Mouse (Mus musculus) monocyte, adult 2 months (primary cell): Measurements from ENCODE around the gene St3gal3.

Experiments used
- DNase-seq, 2 experiments: peaks; one replicate each; pipeline ENCODE4 v3.0.0; 2022; ENCODE audit warnings: low spot score in 2 of 2, low read depth in 1 of 2

The St3gal3 gene

GRCm38 (mm10) chr4:118134485-118135365 lies at the start of gene St3gal3:
St3gal3 (minus strand) TSS chr4:118134914.
- peak; percentile 50 to 62 for DNase-seq

DNA sequence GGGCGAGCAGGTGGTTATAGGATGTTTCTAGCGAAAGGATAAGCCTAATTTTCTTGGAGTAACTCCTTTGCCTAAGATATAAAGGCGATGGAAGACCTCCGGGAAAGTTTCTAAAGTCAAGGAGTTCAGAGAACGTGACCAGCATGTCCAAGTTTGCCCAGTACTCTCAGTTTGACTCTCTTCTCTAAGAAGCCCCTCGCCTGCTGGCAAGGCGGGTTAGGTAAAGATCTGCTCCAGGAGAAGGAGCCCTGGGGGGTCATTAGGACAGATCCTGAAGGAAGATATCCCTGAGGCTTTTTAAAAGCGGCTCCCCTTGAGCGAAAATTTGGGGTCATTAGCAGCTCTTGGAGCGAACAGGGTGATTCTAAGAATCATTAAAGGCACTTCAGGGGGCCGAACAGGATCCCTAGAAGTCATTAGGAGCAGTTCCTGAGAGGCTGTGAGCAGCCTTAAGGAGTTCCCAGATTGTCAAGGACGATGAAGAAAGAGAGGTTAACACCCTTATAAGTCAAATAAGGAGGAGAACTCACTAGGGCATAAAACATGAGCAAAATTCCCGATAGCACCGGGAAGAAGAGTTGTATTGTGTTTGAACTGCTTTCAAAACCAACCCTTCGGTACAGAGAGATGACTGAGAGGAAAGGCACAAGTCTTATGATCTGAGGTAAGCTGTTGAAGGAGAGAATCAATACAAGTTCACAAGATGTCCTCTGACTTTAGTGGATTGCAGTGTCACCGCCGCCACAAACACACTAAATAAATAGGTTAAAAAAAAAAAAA lies 45.8 kb upstream of the St3gal3 start:
- DNase-seq = no peak

DNA sequence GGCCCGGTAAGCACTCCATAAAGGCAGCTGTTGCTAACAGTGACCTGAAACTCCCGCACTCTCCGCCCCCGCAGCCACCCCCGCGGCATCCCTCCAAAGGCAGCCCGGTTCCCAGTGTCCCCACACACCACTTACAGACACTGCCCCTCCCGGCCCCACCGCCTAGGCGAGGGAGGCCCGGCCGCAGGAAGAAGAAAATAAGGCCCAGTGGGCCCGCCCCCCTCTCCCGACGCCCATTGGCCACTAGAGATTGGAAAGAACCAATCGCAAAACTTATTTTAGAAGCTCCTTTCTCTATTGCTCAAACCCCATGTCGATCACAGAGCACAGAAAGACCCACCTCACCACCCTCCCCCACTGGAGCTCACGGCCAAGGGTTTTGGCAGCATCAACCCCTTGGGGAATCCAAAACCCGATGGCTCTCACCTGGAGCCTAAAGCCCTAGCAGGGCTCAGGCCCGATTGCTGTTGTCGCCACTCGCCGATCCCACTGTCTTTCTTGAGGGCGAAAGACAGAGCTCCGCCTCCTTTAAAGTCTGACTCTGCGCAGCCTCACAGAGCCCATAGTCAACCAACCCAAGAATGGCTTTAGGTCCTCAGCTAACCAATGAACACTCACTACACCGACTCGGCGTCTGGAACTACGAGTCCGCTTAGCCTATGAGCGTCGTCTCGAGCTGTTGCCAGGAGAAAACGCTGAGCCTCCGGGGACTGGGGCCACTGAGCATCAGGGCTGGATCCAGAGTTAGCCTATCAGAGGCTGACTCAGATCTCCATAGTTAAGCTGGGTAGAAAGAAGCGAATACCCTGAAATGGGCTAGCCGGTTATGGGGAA lies 45.0 kb upstream of the St3gal3 start, which contains the start of gene Kdm4a:
Kdm4a (minus strand) TSS at position 577 of the 834 bp plus-strand sequence.
- peak; percentile 81 to 85 for DNase-seq

DNA sequence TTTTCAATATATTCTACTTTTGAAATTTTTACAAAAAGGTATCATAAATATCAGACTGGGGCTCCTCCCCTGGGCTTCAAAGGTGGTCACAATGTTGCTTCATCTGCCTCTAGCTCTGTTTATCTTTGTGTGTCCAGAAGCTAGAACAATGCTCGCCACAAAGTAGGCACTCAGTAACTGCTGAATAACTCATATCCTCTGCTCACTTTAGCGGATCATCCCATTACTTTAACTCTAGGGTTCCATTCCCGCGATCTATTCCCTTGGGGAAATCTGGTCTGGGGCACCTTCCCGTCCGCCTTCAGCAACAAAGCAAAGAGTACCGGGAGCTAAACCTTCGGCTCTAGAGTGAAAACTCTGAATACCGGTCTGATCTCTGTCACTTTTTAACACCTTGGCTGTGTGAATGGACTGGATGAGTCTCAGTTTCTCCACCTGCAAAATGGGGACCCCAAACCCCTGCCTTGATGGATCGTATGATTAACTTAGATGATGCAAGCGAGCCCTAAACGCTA lies 44.3 kb upstream of the St3gal3 start:
- DNase-seq = no peak

GRCm38 (mm10) chr4:118172461-118172860 lies 37.7 kb upstream of the St3gal3 start:
- no peak for DNase-seq

DNA sequence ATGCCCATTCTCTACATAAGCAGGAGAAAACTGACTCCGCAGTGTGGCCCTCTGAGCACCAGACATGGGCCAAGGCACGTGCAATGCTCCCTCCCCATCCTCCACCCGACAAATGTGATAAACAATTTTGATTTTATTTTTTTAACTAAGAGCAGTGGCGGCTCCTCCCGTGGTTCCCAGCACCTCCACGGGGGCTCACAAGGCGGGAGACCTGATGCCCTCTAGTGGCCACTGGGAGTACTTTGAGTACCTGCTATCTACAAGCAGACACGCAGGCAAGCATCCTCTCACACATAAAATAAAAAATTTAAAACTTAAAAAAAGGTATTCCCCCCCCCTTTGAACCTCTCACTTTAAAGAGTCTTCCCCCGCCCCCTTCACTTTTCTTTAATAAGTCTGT lies 36.3 kb upstream of the St3gal3 start:
- no peak for DNase-seq

DNA sequence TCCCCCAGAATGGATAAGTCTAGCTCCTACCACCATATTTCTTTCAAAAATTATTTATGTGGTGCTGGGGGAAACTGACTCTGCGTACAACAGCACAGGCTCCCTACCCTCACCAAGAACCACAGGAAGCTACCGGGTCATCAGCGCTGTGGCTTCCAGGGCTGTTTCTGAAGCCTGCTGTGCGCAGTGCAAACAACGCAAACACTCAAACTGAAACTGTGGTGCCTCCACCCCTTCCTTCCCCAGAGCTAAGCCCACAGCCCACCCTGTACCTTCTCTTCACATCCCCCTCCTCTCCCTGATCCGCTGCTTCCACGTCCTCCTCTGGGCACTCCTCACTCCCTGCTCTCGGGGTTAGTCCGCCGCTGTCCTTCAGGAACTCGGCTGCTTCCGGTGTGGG lies 27.4 kb upstream of the St3gal3 start:
- no peak for DNase-seq

- no peak for DNase-seq
These were observed 23.0 kb upstream of the St3gal3 start for GRCm38 (mm10) chr4:118157666-118158065.

DNA sequence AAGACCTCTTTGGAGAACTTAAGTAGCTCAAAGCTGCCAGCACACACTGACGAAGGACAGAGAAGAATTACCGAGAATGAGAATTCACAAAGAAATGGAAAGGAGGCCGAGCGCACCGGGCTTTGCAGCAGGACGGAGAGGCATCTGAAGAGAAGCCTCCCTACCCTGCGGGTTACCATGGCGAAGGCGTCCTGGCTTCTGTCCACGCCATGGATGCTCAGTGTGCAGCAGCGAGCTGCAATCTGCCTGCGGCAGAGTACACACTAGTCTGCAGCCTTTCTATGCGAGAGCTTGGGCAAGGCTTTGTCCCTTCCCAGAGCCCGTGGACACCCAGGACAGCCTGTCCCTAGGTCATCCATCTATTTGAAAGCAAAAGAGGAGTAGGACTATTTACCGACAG lies 21.8 kb upstream of the St3gal3 start:
- no peak for DNase-seq

- DNase-seq = no peak
These were observed 20.2 kb upstream of the St3gal3 start for GRCm38 (mm10) chr4:118154889-118155288.

- peak; percentile 16 to 28 for DNase-seq
These were observed 17.5 kb upstream of the St3gal3 start for GRCm38 (mm10) chr4:118152020-118152785.

- no peak for DNase-seq
These were observed 16.1 kb upstream of the St3gal3 start for GRCm38 (mm10) chr4:118150804-118151203.

GRCm38 (mm10) chr4:118149956-118150680 lies 15.4 kb upstream of the St3gal3 start:
- DNase-seq = no peak

DNA sequence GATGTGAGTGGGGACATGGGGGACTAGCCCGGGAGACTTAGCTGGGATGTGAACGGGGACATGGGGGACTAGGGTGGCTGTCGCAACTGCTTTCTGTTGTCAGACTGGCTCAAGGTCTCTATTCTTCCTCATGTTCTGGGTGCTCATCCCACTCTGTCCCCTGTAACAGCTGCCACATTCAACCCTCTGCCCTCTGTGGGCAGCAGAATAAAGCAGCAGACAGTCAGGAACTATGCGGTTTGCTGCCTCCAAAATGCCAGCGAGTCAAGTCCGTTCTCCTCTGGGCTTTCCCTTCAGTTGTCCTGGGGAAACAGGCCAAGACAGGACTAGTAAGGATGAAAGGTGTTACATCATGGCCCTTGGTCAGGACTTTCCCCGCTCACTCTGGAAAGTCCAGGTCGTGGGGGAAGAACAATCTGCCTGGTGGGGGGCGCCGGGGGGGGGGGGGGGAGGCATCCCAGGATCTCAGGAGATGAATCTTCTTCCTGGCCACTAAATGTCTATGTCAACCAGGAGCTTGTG lies 14.4 kb upstream of the St3gal3 start:
- DNase-seq = no peak

- no peak for DNase-seq
These were observed 13.6 kb upstream of the St3gal3 start for GRCm38 (mm10) chr4:118148317-118148687.

GRCm38 (mm10) chr4:118147547-118148316 lies 13.0 kb upstream of the St3gal3 start:
- no peak for DNase-seq

- DNase-seq = no peak
These were observed 12.4 kb upstream of the St3gal3 start for GRCm38 (mm10) chr4:118147090-118147489.

DNA sequence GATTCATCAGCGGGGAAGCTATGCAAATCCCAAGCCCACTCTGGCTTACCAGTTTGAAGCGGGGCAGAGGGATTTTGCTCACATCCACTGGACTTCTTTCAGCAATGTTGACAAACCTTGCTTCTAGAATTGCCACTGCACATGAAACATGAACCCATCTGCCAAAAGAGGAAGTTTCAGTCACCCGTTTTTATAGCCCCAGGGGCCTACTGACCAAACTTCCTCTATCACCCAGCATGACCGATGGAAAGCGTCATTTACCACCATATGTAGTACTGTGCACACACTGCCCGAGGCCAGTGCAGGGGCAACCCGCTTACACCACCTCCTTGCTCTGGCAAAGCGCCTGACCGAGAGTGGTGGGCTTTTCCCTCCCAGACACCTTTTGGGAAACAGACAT lies 9.6 kb upstream of the St3gal3 start:
- peak; percentile 53 to 57 for DNase-seq

DNA sequence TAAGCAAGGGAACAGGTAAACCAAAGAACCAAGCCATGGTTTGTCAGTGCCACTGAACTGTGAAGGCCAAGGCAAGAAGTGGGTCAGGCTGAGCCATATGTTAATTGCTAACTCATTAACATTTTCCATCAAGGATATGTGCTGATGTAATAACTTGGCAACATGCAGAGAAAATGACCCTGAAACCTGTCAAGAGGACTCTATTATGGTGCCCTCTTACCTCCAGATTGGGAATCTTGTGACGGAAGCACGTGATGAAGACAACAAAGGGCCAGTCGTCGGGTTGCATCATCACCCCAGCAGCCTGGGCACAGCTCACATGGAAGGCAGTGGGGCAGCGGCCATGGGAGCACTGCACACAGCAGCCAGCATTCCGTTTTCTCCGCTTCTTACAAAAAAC lies 9.0 kb upstream of the St3gal3 start:
- no peak for DNase-seq
